Mouse (Mus musculus): ENCODE data around the gene Efna2. TPM values are rescaled to one million over a fixed set of nuclear protein-coding genes. Genes with fewer than 3 reads are reported as not detected.
A peak's percentile ranks its signal among the peaks of the same experiment; 100 is the strongest.
"Not testable (repeated sequence)": the region's sequence is repeated elsewhere in the genome, so short reads cannot be mapped to it uniquely, and the experiment has no call there.

The Efna2 gene
- polyA plus RNA-seq, 1 experiment from 2014 or later = 20.6 TPM

GRCm38 (mm10) chr10:80161522-80162242, 17.6 kb upstream of the Efna2 start:
- no peaks in the 10 kb centered on the region for H3K9me3 ChIP-seq
- peak overlapping the region; percentile 97 for H3K27ac ChIP-seq
- DNase-seq (ENCODE audit: low spot score) = peak; percentile 90
- H3K4me3 ChIP-seq = peak overlapping the region; percentile 66
- WGBS = 8% methylated on average over 7 of the region's 7 CpGs
- H3K4me1 ChIP-seq = peaks cover 97% of the 10 kb centered on the region
- peaks cover 10% of the 10 kb centered on the region for H3K36me3 ChIP-seq
- H3K27me3 ChIP-seq (ENCODE audit: insufficient read depth, poor library complexity, severe bottlenecking) = no peaks in the 10 kb centered on the region

GRCm38 (mm10) chr10:80162243-80162608, 17.1 kb upstream of the Efna2 start:
- Histone ChIP-seq H3K4me3 (peak overlapping the region; percentile 4; the same call in 1 of the 2 replicates), H3K9me3 (no peaks in the 10 kb centered on the region), H3K4me1 (peaks cover 96% of the 10 kb centered on the region), H3K27ac (peak overlapping the region; percentile 97), H3K27me3 (ENCODE audit: insufficient read depth, poor library complexity, severe bottlenecking) (no peaks in the 10 kb centered on the region), H3K36me3 (peaks cover 5% of the 10 kb centered on the region)
- WGBS = 79% methylated on average over 3 of the region's 3 CpGs
- no peak for DNase-seq (ENCODE audit: low spot score)

- Histone ChIP-seq H3K9me3 (no peaks in the 10 kb centered on the region), H3K27me3 (ENCODE audit: insufficient read depth, poor library complexity, severe bottlenecking) (no peaks in the 10 kb centered on the region), H3K27ac (peak overlapping the region; percentile 97), H3K4me1 (peaks cover 90% of the 10 kb centered on the region), H3K4me3 (peak overlapping the region; percentile 4; the same call in 1 of the 2 replicates), H3K36me3 (no peaks in the 10 kb centered on the region)
- WGBS = 77% methylated on average over 6 of the region's 6 CpGs
- DNase-seq (ENCODE audit: low spot score) = no peak
Observed at GRCm38 (mm10) chr10:80162716-80163299, 16.5 kb upstream of the Efna2 start.

GRCm38 (mm10) chr10:80163721-80164120, 15.6 kb upstream of the Efna2 start:
- DNase-seq (ENCODE audit: low spot score) = peak; percentile 85
- Histone ChIP-seq H3K27me3 (ENCODE audit: insufficient read depth, poor library complexity, severe bottlenecking) (no peaks in the 10 kb centered on the region), H3K36me3 (no peaks in the 10 kb centered on the region), H3K4me1 (peaks cover 84% of the 10 kb centered on the region), H3K27ac (peak overlapping the region; percentile 100), H3K9me3 (no peaks in the 10 kb centered on the region), H3K4me3 (peak overlapping the region; percentile 65)
- 41% methylated on average over 8 of the region's 8 CpGs for WGBS

DNA sequence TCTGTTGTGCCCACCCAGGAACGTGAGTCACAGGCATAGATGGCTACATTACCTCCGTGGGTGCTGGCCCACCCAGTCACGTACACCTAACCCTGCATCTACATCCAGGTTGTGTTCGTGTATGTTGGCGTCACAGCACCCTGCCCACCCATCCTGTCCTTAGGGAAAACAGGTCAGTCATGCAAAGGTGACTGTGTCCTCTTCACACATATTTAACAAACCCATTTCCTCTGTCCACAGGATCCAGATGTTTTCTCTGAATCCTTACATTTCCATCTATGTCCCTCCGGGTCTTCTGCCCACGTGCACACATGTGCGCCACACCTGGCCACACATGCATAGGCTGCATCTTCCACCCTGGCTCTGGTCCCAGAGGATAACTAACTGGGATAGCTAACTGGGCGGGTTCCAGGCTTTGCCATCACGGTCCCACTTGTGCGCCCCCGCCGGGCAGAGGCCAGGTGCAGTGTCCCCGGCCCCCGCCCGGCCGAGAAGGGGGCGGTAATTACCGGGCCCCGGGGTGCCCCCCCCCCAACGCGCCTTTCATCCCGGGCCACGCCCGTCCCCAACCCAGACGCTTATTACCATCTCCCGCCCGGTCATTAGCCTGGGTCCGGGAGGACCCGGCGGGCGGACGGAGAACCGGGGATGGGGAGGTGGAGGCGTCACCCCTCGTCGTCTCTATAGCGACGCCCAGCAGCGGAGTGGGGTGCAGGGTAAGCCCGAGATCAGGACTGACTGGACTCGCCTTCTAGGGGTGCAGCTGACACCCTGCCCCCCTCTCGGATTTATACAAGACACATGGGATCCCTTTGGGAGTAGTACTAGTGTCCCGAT, 14.9 kb upstream of the Efna2 start:
- no peaks in the 10 kb centered on the region for H3K9me3 ChIP-seq
- no peak for DNase-seq (ENCODE audit: low spot score)
- 9% methylated on average over 44 of the region's 44 CpGs for WGBS
- H3K4me1 ChIP-seq = peaks cover 84% of the 10 kb centered on the region
- peak overlapping the region; percentile 100 for H3K27ac ChIP-seq
- no peaks in the 10 kb centered on the region for H3K36me3 ChIP-seq
- H3K4me3 ChIP-seq = peak overlapping the region; percentile 65
- H3K27me3 ChIP-seq (ENCODE audit: insufficient read depth, poor library complexity, severe bottlenecking) = no peaks in the 10 kb centered on the region

- Histone ChIP-seq H3K4me3 (peak overlapping the region; percentile 65), H3K27me3 (ENCODE audit: insufficient read depth, poor library complexity, severe bottlenecking) (no peaks in the 10 kb centered on the region), H3K27ac (peak overlapping the region; percentile 100), H3K36me3 (peaks cover 4% of the 10 kb centered on the region), H3K4me1 (peaks cover 80% of the 10 kb centered on the region), H3K9me3 (no peaks in the 10 kb centered on the region)
- peak; percentile 98 for DNase-seq (ENCODE audit: low spot score)
- under 1% methylated on average over 17 of the region's 17 CpGs for WGBS
Observed at GRCm38 (mm10) chr10:80164998-80165344, 14.3 kb upstream of the Efna2 start.

GRCm38 (mm10) chr10:80165392-80166128, 13.7 kb upstream of the Efna2 start, which contains the start of gene Cirbp:
Gene Cirbp (plus strand): TSS chr10:80165985.
- peak within 1 kb of the TSS; percentile 100 for H3K27ac ChIP-seq
- H3K9me3 ChIP-seq = no peaks in the 10 kb centered on the region
- DNase-seq (ENCODE audit: low spot score) = peak; percentile 93
- peaks cover 10% of the 10 kb centered on the region for H3K36me3 ChIP-seq
- peak within 1 kb of the TSS; percentile 92 for H3K4me3 ChIP-seq
- no peaks in the 10 kb centered on the region for H3K27me3 ChIP-seq (ENCODE audit: insufficient read depth, poor library complexity, severe bottlenecking)
- peaks cover 79% of the 10 kb centered on the region for H3K4me1 ChIP-seq
- 10% methylated on average over 20 of the region's 20 CpGs for WGBS

GRCm38 (mm10) chr10:80166136-80166535, 13.1 kb upstream of the Efna2 start:
- 77% methylated on average over 4 of the region's 4 CpGs for WGBS

GRCm38 (mm10) chr10:80167460-80168037, 11.7 kb upstream of the Efna2 start:
- peaks cover 29% of the 10 kb centered on the region for H3K36me3 ChIP-seq
- H3K4me1 ChIP-seq = peaks cover 71% of the 10 kb centered on the region
- DNase-seq (ENCODE audit: low spot score) = peak; percentile 100
- no peaks in the 10 kb centered on the region for H3K9me3 ChIP-seq
- H3K27ac ChIP-seq = peak overlapping the region; percentile 100
- under 1% methylated on average over 55 of the region's 55 CpGs for WGBS
- no peaks in the 10 kb centered on the region for H3K27me3 ChIP-seq (ENCODE audit: insufficient read depth, poor library complexity, severe bottlenecking)
- peak overlapping the region; percentile 92 for H3K4me3 ChIP-seq

More at GRCm38 (mm10) chr10:80166136-80166535, 13.1 kb upstream of the Efna2 start:
- not testable (repeated sequence) for DNase-seq (ENCODE audit: low spot score); H3K27me3 ChIP-seq (ENCODE audit: insufficient read depth, poor library complexity, severe bottlenecking); H3K9me3 ChIP-seq
- H3K4me3 ChIP-seq = peak overlapping the region; percentile 65
- peaks cover 16% of the 10 kb centered on the region for H3K36me3 ChIP-seq
- H3K4me1 ChIP-seq = peaks cover 74% of the 10 kb centered on the region
- peak overlapping the region; percentile 100 for H3K27ac ChIP-seq

DNA sequence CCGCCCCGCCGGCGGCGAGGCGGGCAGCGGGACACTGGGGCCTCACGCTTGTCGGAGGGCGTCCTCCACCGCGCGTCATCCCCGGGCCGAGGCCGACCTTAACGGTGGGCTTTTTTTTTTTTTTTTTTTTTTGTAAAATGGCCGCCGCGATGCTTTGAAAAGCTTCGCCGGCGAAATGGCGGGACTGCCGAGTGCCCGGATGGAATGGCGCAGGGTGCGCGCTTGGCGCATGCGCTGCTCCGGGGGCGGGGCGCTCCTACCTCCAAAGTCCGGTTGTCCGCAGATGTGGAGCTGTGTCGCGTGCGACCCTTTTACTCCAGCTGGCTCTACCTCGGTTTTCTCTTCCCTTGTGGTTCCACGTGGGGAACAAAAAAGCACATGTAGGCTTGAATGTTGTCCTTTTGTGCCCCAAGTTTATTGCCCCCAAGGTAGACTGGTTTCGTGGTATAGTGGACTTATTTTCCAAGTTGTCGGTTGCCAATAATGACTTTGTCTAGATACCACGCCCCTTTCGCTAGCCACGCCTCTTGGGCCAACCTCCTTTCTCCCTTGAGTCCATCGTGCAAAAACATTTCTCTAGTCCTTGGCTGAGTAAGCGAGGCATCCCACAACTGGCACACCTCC, 11.1 kb upstream of the Efna2 start:
- Histone ChIP-seq H3K27me3 (ENCODE audit: insufficient read depth, poor library complexity, severe bottlenecking) (no peaks in the 10 kb centered on the region), H3K27ac (peak overlapping the region; percentile 100), H3K4me1 (peaks cover 70% of the 10 kb centered on the region), H3K4me3 (peak overlapping the region; percentile 92), H3K9me3 (no peaks in the 10 kb centered on the region), H3K36me3 (peaks cover 29% of the 10 kb centered on the region)
- under 1% methylated on average over 48 of the region's 48 CpGs for WGBS
- DNase-seq (ENCODE audit: low spot score) = peak; percentile 96

DNA sequence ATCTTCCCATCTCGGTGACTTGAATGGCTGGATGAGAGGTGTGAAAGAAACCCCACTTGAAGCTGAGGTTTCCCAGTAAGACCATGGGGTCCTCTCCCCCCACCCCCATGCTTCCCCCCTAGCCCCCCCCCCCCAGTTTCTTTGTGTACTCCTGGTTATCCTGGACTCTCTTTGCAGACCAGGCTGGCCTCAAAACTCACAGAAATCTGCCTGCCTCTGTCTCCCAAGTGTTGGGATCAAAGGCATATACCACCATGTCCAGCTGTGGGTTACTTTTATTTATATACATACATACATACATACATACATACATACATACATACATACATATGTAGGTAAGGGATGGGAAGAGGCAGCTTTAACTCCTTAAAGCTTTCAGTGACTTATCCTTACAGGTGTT, 10.2 kb upstream of the Efna2 start:
- H3K4me1 ChIP-seq = peaks cover 62% of the 10 kb centered on the region
- H3K27me3 ChIP-seq (ENCODE audit: insufficient read depth, poor library complexity, severe bottlenecking) = no peaks in the 10 kb centered on the region
- DNase-seq (ENCODE audit: low spot score) = no peak
- peak overlapping the region; percentile 92 for H3K4me3 ChIP-seq
- peak overlapping the region; percentile 100; the same call in 1 of the 2 replicates for H3K27ac ChIP-seq
- 69% methylated on average over 1 of the region's 1 CpGs for WGBS
- H3K36me3 ChIP-seq = peaks cover 29% of the 10 kb centered on the region
- no peaks in the 10 kb centered on the region for H3K9me3 ChIP-seq

DNA sequence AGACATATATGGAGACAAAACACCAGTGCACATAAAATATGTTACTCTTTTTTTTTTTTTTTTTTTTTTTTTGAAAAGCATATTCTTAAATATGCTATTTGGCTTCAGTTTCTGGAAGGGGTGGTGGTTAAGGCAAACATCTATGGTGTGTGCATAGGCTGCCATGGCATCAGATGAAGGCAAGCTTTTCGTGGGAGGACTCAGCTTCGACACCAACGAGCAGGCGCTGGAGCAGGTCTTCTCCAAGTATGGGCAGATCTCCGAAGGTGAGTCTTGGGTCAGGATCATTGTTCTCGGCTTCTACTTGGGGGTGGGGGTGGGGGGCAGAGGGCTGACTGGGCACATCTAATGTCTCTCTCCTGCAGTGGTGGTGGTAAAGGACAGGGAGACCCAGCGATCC, 9.6 kb upstream of the Efna2 start:
- WGBS = 89% methylated on average over 7 of the region's 7 CpGs
- Histone ChIP-seq H3K36me3 (peaks cover 29% of the 10 kb centered on the region), H3K9me3 (no peaks in the 10 kb centered on the region), H3K27ac (no peak overlapping the region), H3K4me1 (peaks cover 59% of the 10 kb centered on the region), H3K4me3 (no peak overlapping the region), H3K27me3 (ENCODE audit: insufficient read depth, poor library complexity, severe bottlenecking) (no peaks in the 10 kb centered on the region)
- DNase-seq (ENCODE audit: low spot score) = no peak
